Mouse (Mus musculus) liver, embryonic 16.5 days (tissue): ENCODE results near the gene Aldh16a1. TPM values are rescaled to one million over a fixed set of nuclear protein-coding genes. Genes with fewer than 3 reads are reported as not detected.

ENCODE experiments used
- ATAC-seq: fragments of 200-750 bp; cut with Nextera tagmentation; 2 replicates; pipeline ENCODE4 v1.8.0; 2017; ENCODE audit warnings: low read depth, mild to moderate bottlenecking, moderate number of reproducible peaks, moderate library complexity
- H3K27ac ChIP-seq: fragments of 300-500 bp; sonication (generic); 2 replicates; pipeline ENCODE4 v1.5.1; 2014; ENCODE audit warnings: mild to moderate bottlenecking, low read length
- H3K27me3 ChIP-seq: fragments of 300-500 bp; sonication (generic); 2 replicates; pipeline ENCODE4 v1.6.1; 2014; ENCODE audit warnings: low read depth, low read length, mixed read lengths; ENCODE audit not compliant: control insufficient read depth, insufficient read depth
- H3K36me3 ChIP-seq: fragments of 300-500 bp; sonication (generic); 2 replicates; pipeline ENCODE4 v1.6.1; 2014; ENCODE audit warnings: mild to moderate bottlenecking; ENCODE audit not compliant: control insufficient read depth, insufficient read depth
- H3K4me1 ChIP-seq: fragments of 300-500 bp; sonication (generic); 2 replicates; pipeline ENCODE4 v1.6.1; 2014; ENCODE audit warnings: low read depth, low read length, mixed read lengths; ENCODE audit not compliant: control insufficient read depth
- H3K4me2 ChIP-seq: fragments of 300-500 bp; sonication (generic); 2 replicates; pipeline ENCODE4 v1.6.1; 2014; ENCODE audit warnings: low read depth, low read length, mixed read lengths
- H3K4me3 ChIP-seq: fragments of 300-500 bp; sonication (generic); 2 replicates; pipeline ENCODE4 v1.5.1; 2014; ENCODE audit warnings: low read depth, mild to moderate bottlenecking, low read length
- H3K9ac ChIP-seq: fragments of 300-500 bp; sonication (generic); 2 replicates; pipeline ENCODE4 v1.6.1; 2014; ENCODE audit warnings: low read depth, low read length
- H3K9me3 ChIP-seq: fragments of 300-500 bp; sonication (generic); replicated peaks from 2 replicates; pipeline ENCODE4 v1.6.1; 2016; ENCODE audit warnings: low read length; ENCODE audit not compliant: control insufficient read depth
- WGBS: fragments of 180-500 bp; shearing (Covaris S2); extraction: QIAGEN DNeasy Blood & Tissue Kit; methylation state at CpG from one replicate; pipeline ENCODE4 v1.1.7; 2014; ENCODE audit not compliant: insufficient replicate concordance; 5-methylcytosine and 5-hydroxymethylcytosine counted together
- polyA plus RNA-seq: library from polyadenylated mRNA; unstranded; fragments of >200 nt; fragmentation: Nextera tagmentation; extraction: Ambion mirVana; gene quantifications from 2 replicates; pipeline ENCODE4 v1.2.1, GENCODE M21; 2015

Gene Aldh16a1
- polyA plus RNA-seq, 1 experiment from 2014 or later: 30.0 TPM

- Histone ChIP-seq H3K9me3 (no peaks in the 10 kb centered on the region), H3K4me3 (no peak overlapping the region), H3K4me2 (no peak overlapping the region), H3K4me1 (no peaks in the 10 kb centered on the region), H3K36me3 (no peaks in the 10 kb centered on the region), H3K27me3 (peaks cover 14% of the 10 kb centered on the region), H3K27ac (no peak overlapping the region), H3K9ac (no peak overlapping the region)
- ATAC-seq: no peak
- WGBS: 52% methylated on average over 5 of the region's 5 CpGs
These were observed 39.0 kb upstream of the Aldh16a1 start for GRCm38 (mm10) chr7:45193406-45193805.

- Histone ChIP-seq H3K27ac (no peak overlapping the region), H3K4me1 (no peaks in the 10 kb centered on the region), H3K4me2 (no peak overlapping the region), H3K4me3 (no peak overlapping the region), H3K36me3 (no peaks in the 10 kb centered on the region), H3K27me3 (peaks cover 14% of the 10 kb centered on the region), H3K9ac (no peak overlapping the region), H3K9me3 (no peaks in the 10 kb centered on the region)
- no peak for ATAC-seq
- WGBS: 59% methylated on average over 7 of the region's 7 CpGs
These were observed 38.4 kb upstream of the Aldh16a1 start for GRCm38 (mm10) chr7:45192585-45193310.

GRCm38 (mm10) chr7:45191803-45192363, 37.5 kb upstream of the Aldh16a1 start:
- 16% methylated on average over 8 of the region's 8 CpGs for WGBS

GRCm38 (mm10) chr7:45191161-45191560, 36.8 kb upstream of the Aldh16a1 start:
- H3K27ac ChIP-seq: no peak overlapping the region
- H3K9ac ChIP-seq: no peak overlapping the region
- no peaks in the 10 kb centered on the region for H3K4me1 ChIP-seq
- ATAC-seq: no peak
- WGBS: 52% methylated on average over 2 of the region's 2 CpGs
- peaks cover 25% of the 10 kb centered on the region for H3K27me3 ChIP-seq
- H3K9me3 ChIP-seq: no peaks in the 10 kb centered on the region
- H3K36me3 ChIP-seq: no peaks in the 10 kb centered on the region
- no peak overlapping the region for H3K4me2 ChIP-seq
- H3K4me3 ChIP-seq: no peak overlapping the region

More at GRCm38 (mm10) chr7:45191803-45192363, 37.5 kb upstream of the Aldh16a1 start:
- Histone ChIP-seq H3K4me1 (no peaks in the 10 kb centered on the region), H3K36me3 (no peaks in the 10 kb centered on the region), H3K27ac (no peak overlapping the region), H3K9me3 (no peaks in the 10 kb centered on the region), H3K9ac (no peak overlapping the region), H3K4me3 (no peak overlapping the region), H3K27me3 (peaks cover 19% of the 10 kb centered on the region), H3K4me2 (no peak overlapping the region)
- no peak for ATAC-seq

- Histone ChIP-seq H3K9ac (no peak overlapping the region), H3K4me2 (no peak overlapping the region), H3K27me3 (peaks cover 34% of the 10 kb centered on the region), H3K4me1 (no peaks in the 10 kb centered on the region), H3K9me3 (no peaks in the 10 kb centered on the region), H3K36me3 (no peaks in the 10 kb centered on the region), H3K27ac (no peak overlapping the region), H3K4me3 (no peak overlapping the region)
- ATAC-seq: no peak
- WGBS: 64% methylated on average over 6 of the region's 6 CpGs
These were observed 35.8 kb upstream of the Aldh16a1 start for GRCm38 (mm10) chr7:45190186-45190585.

GRCm38 (mm10) chr7:45189600-45189999, 35.2 kb upstream of the Aldh16a1 start:
- H3K27me3 ChIP-seq: peaks cover 39% of the 10 kb centered on the region
- no peaks in the 10 kb centered on the region for H3K4me1 ChIP-seq
- WGBS: 49% methylated on average over 16 of the region's 16 CpGs

GRCm38 (mm10) chr7:45185921-45186320, 31.5 kb upstream of the Aldh16a1 start:
- H3K4me3 ChIP-seq: no peak overlapping the region
- H3K4me2 ChIP-seq: no peak overlapping the region
- peaks cover 10% of the 10 kb centered on the region for H3K4me1 ChIP-seq
- H3K36me3 ChIP-seq: no peaks in the 10 kb centered on the region
- peaks cover 70% of the 10 kb centered on the region for H3K27me3 ChIP-seq
- H3K27ac ChIP-seq: no peak overlapping the region
- H3K9ac ChIP-seq: no peak overlapping the region
- H3K9me3 ChIP-seq: no peaks in the 10 kb centered on the region
- WGBS: 62% methylated on average over 7 of the region's 7 CpGs
- ATAC-seq: no peak

More at GRCm38 (mm10) chr7:45189600-45189999, 35.2 kb upstream of the Aldh16a1 start:
- Histone ChIP-seq H3K36me3 (no peaks in the 10 kb centered on the region), H3K9ac (no peak overlapping the region), H3K4me3 (no peak overlapping the region), H3K9me3 (no peaks in the 10 kb centered on the region), H3K4me2 (no peak overlapping the region), H3K27ac (no peak overlapping the region)
- ATAC-seq: no peak

GRCm38 (mm10) chr7:45183672-45184071, 29.3 kb upstream of the Aldh16a1 start:
- no peak overlapping the region for H3K4me2 ChIP-seq
- H3K9ac ChIP-seq: no peak overlapping the region
- no peak overlapping the region for H3K27ac ChIP-seq
- 45% methylated on average over 7 of the region's 7 CpGs for WGBS
- no peak for ATAC-seq
- H3K4me1 ChIP-seq: peaks cover 10% of the 10 kb centered on the region
- H3K4me3 ChIP-seq: no peak overlapping the region
- H3K27me3 ChIP-seq: peaks cover 82% of the 10 kb centered on the region
- H3K9me3 ChIP-seq: no peaks in the 10 kb centered on the region
- no peaks in the 10 kb centered on the region for H3K36me3 ChIP-seq

- peak overlapping the region; percentile 71 for H3K4me2 ChIP-seq
- no peaks in the 10 kb centered on the region for H3K36me3 ChIP-seq
- H3K4me3 ChIP-seq: peak overlapping the region; percentile 27
- no peak overlapping the region for H3K9ac ChIP-seq
- H3K9me3 ChIP-seq: no peaks in the 10 kb centered on the region
- ATAC-seq: no peak
- WGBS: 12% methylated on average over 11 of the region's 11 CpGs
- H3K27ac ChIP-seq: no peak overlapping the region
- H3K4me1 ChIP-seq: peaks cover 10% of the 10 kb centered on the region
- H3K27me3 ChIP-seq: peaks cover 93% of the 10 kb centered on the region
These were observed 28.2 kb upstream of the Aldh16a1 start for GRCm38 (mm10) chr7:45182606-45183005.
